In the genomic region with DNA sequence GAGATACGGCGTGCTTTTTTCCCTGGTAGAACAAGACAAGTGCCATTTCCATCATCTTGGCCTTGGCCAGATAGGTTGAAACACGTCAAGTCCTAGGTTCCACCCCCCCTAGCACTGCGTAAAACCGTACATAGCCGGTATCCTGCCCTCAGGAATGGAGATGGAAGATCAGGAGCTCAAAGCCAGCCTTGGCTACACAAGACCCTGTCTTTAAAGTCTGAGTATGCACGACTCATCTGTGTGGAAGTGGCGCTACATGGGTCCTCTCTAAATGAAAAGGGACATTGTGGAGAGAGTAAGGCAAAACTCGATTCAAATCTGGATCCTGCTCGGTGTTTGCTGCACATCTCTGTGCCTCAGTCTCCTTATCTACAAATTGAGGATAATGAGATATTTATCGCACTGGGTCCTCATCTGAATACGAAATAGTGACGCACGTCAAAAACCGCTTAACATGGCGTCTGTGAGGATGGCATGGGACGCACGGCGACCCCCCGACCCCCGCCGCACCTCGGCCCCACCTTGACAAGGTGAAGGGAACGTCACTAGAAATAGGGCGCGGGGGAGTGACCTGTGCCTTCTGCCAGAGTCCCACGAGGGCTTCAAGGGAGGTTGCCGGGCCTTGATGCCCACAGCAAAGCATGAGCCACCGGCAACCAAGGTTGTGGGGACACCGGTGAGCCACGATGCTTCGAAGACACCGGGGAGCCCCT, we compare ENCODE assay signal across 8 mouse cellular contexts. TPM values are rescaled to one million over a fixed set of nuclear protein-coding genes. Genes with fewer than 3 reads are reported as not detected.
DNase-seq lines count a peak whose midpoint lies in the region; ATAC-seq and TF ChIP-seq lines count a peak whose summit lies in the region.

No protein-coding gene starts in this region.

- TF ChIP-seq POLR2A in liver, adult 2 months (IDR thresholded peaks at IDR 0.05; ENCODE audit: extremely low read depth, insufficient read depth, low read length) = no peak
- no peak for TF ChIP-seq POLR2A in cortical plate, adult 2 months (IDR thresholded peaks at IDR 0.05; ENCODE audit: extremely low read depth, insufficient read depth, low read length)

- no peaks in the 10 kb centered on the region for H3K27me3 ChIP-seq in liver, adult 2 months (ENCODE audit: control insufficient read depth, insufficient read depth, low read length)
- H3K27me3 ChIP-seq in hindbrain, embryonic 10.5 days (ENCODE audit: insufficient read depth, poor library complexity, severe bottlenecking) = no peaks in the 10 kb centered on the region

- H3K4me1 ChIP-seq in liver, adult 2 months (ENCODE audit: control insufficient read depth, insufficient read depth, low read length) = peaks cover 14% of the 10 kb centered on the region
- peaks cover 10% of the 10 kb centered on the region for H3K4me1 ChIP-seq in cortical plate, adult 2 months (ENCODE audit: control insufficient read depth, insufficient read depth, low read length)
- H3K4me1 ChIP-seq in hindbrain, embryonic 10.5 days (replicated peaks) = peaks cover 35% of the 10 kb centered on the region

- peak overlapping the region; percentile 52 for H3K27ac ChIP-seq in liver, adult 2 months (replicated peaks; ENCODE audit: insufficient read depth, low read depth, low read length)
- peak overlapping the region; percentile 43 for H3K27ac ChIP-seq in cortical plate, adult 2 months (ENCODE audit: insufficient read depth, low read length)
- peak overlapping the region; percentile 91 for H3K27ac ChIP-seq in hindbrain, embryonic 10.5 days

- no peak for TF ChIP-seq CTCF in liver, adult 2 months (IDR thresholded peaks at IDR 0.05; ENCODE audit: low read depth, low read length)
- no peak for TF ChIP-seq CTCF in cortical plate, adult 2 months (IDR thresholded peaks at IDR 0.05; ENCODE audit: extremely low read depth, insufficient read depth, low read length)

- H3K36me3 ChIP-seq in liver, adult 2 months (ENCODE audit: control insufficient read depth, insufficient read depth, low read length) = peaks cover 6% of the 10 kb centered on the region; the same call in 1 of the 2 replicates
- peaks cover 30% of the 10 kb centered on the region for H3K36me3 ChIP-seq in hindbrain, embryonic 10.5 days

- 6% methylated on average over 33 of the region's 33 CpGs for WGBS in liver, adult 2 months
- 11% methylated on average over 33 of the region's 33 CpGs for WGBS in hindbrain, embryonic 10.5 days

- H3K79me2 ChIP-seq in liver, adult 2 months (ENCODE audit: control insufficient read depth, insufficient read depth, low read length) = peaks cover 15% of the 10 kb centered on the region; the same call in 1 of the 2 replicates

- no peak for DNase-seq in liver, adult 2 months (ENCODE audit: extremely low read depth, low read depth, low spot score)
- DNase-seq in liver = no peak
- no peak for DNase-seq in hindbrain, embryonic 10.5 days (ENCODE audit: low spot score)
- no peak for DNase-seq in testis, postnatal 14 days (ENCODE audit: low spot score)
- no peak for DNase-seq in adrenal gland, postnatal 4 days (ENCODE audit: low spot score in 2 of 2)
- no peak for DNase-seq in adrenal gland, adult 8-10 months

- H3K4me3 ChIP-seq in liver, adult 2 months (ENCODE audit: insufficient read depth, low read depth, low read length) = peak overlapping the region; percentile 96
- H3K4me3 ChIP-seq in cortical plate, adult 2 months (ENCODE audit: insufficient read depth, low read length) = peak overlapping the region; percentile 84
- H3K4me3 ChIP-seq in hindbrain, embryonic 10.5 days = peak overlapping the region; percentile 96

- H3K9ac ChIP-seq in liver, adult 2 months (ENCODE audit: low read depth, low read length) = peak overlapping the region; percentile 94

- no peaks in the 10 kb centered on the region for H3K9me3 ChIP-seq in hindbrain, embryonic 10.5 days

- ATAC-seq in megakaryocyte-erythroid progenitor cell, adult 5-6 weeks (replicated peaks; ENCODE audit: low FRiP score, low TSS enrichment, poor library complexity, severe bottlenecking) = peak; percentile 4

RNA-seq across cellular contexts. Expression of gene Ddx24, which starts 0.5 kb away (rescaled TPM):
- 22.8 and 24.4 TPM in 2 replicates for total RNA-seq in liver, adult 2 months (2014; rRNA removed)
- 15.6 and 19.0 TPM in 2 replicates for polyA plus RNA-seq in liver, adult 2 months (2012; rRNA removed)
- 160 and 162 TPM in 2 replicates for polyA plus RNA-seq in cortical plate, adult 2 months (2012; rRNA removed)
- polyA plus RNA-seq in hindbrain, embryonic 10.5 days (2016; fragmentation: Nextera tagmentation; extraction: Ambion mirVana) = 92.6 and 94.6 TPM in 2 replicates
- 89.8 and 108 TPM in 2 replicates for total RNA-seq in megakaryocyte-erythroid progenitor cell, adult 5-6 weeks (2014; fragmentation: Nextera tagmentation)
- total RNA-seq in megakaryocyte-erythroid progenitor cell, adult 5-6 weeks (2017) = 120 and 127 TPM in 2 replicates
- total RNA-seq in adrenal gland, postnatal 4 days (2021) = 100 to 1,000 TPM; 109 to 116 TPM
- 100 to 1,000 TPM; 131 to 169 (median 147) TPM for total RNA-seq in adrenal gland, adult 8-10 months (2022)

RNA-seq across cellular contexts. Expression of gene Ifi27, which starts 8.8 kb away (rescaled TPM):
- total RNA-seq in liver, adult 2 months (2014; rRNA removed) = 126 and 149 TPM in 2 replicates
- 157 and 288 TPM in 2 replicates for polyA plus RNA-seq in liver, adult 2 months (2012; rRNA removed)
- 88.3 and 110 TPM in 2 replicates for polyA plus RNA-seq in cortical plate, adult 2 months (2012; rRNA removed)
- polyA plus RNA-seq in hindbrain, embryonic 10.5 days (2016; fragmentation: Nextera tagmentation; extraction: Ambion mirVana) = 0.60 and 1.7 TPM in 2 replicates
- 59.7 and 125 TPM in 2 replicates for total RNA-seq in megakaryocyte-erythroid progenitor cell, adult 5-6 weeks (2014; fragmentation: Nextera tagmentation)
- 38.8 and 40.3 TPM in 2 replicates for total RNA-seq in megakaryocyte-erythroid progenitor cell, adult 5-6 weeks (2017)
- total RNA-seq in adrenal gland, postnatal 4 days (2021) = 100 to 1,000 TPM; 377 to 414 TPM
- 1,000 to 10,000 TPM; 1,094 to 1,254 (median 1,159) TPM for total RNA-seq in adrenal gland, adult 8-10 months (2022)

RNA-seq across cellular contexts. Expression of gene 9330161L09Rik, which starts 17.6 kb away (rescaled TPM):
- total RNA-seq in liver, adult 2 months (2014; rRNA removed) = 0.13 and 0.46 TPM in 2 replicates
- 0.20 TPM in 1 of 2 replicates, not detected in the other for polyA plus RNA-seq in liver, adult 2 months (2012; rRNA removed)
- polyA plus RNA-seq in cortical plate, adult 2 months (2012; rRNA removed) = 0.85 and 1.3 TPM in 2 replicates
- polyA plus RNA-seq in hindbrain, embryonic 10.5 days (2016; fragmentation: Nextera tagmentation; extraction: Ambion mirVana) = 0.76 TPM in 1 of 2 replicates, not detected in the other
- 2.7 and 3.8 TPM in 2 replicates for total RNA-seq in megakaryocyte-erythroid progenitor cell, adult 5-6 weeks (2014; fragmentation: Nextera tagmentation)
- 0.94 and 2.7 TPM in 2 replicates for total RNA-seq in megakaryocyte-erythroid progenitor cell, adult 5-6 weeks (2017)
- 1 to 10 TPM; 2.6 to 3.0 TPM for total RNA-seq in adrenal gland, postnatal 4 days (2021)
- 1 to 10 TPM in 3 of 4 experiments, under 1 TPM in 1; 0.99 to 3.4 (median 2.1) TPM for total RNA-seq in adrenal gland, adult 8-10 months (2022)

RNA-seq across cellular contexts. Expression of gene Ifi27l2a, which starts 18.3 kb away (rescaled TPM):
- total RNA-seq in liver, adult 2 months (2014; rRNA removed) = 38.3 and 72.7 TPM in 2 replicates
- polyA plus RNA-seq in liver, adult 2 months (2012; rRNA removed) = 28.5 and 68.1 TPM in 2 replicates
- 4.7 and 13.2 TPM in 2 replicates for polyA plus RNA-seq in cortical plate, adult 2 months (2012; rRNA removed)
- 0.54 and 1.9 TPM in 2 replicates for polyA plus RNA-seq in hindbrain, embryonic 10.5 days (2016; fragmentation: Nextera tagmentation; extraction: Ambion mirVana)
- 11.1 and 12.0 TPM in 2 replicates for total RNA-seq in megakaryocyte-erythroid progenitor cell, adult 5-6 weeks (2014; fragmentation: Nextera tagmentation)
- total RNA-seq in megakaryocyte-erythroid progenitor cell, adult 5-6 weeks (2017) = 2.9 and 11.7 TPM in 2 replicates
- 10 to 100 TPM; 10.1 to 11.7 TPM for total RNA-seq in adrenal gland, postnatal 4 days (2021)
- 100 to 1,000 TPM; 264 to 566 (median 340) TPM for total RNA-seq in adrenal gland, adult 8-10 months (2022)

RNA-seq across cellular contexts. Expression of gene Ifi27l2b, which starts 31.9 kb away (rescaled TPM):
- 6.3 and 10.0 TPM in 2 replicates for total RNA-seq in liver, adult 2 months (2014; rRNA removed)
- 2.7 and 7.4 TPM in 2 replicates for polyA plus RNA-seq in liver, adult 2 months (2012; rRNA removed)
- polyA plus RNA-seq in cortical plate, adult 2 months (2012; rRNA removed) = 0.13 TPM in 1 of 2 replicates, not detected in the other
- polyA plus RNA-seq in hindbrain, embryonic 10.5 days (2016; fragmentation: Nextera tagmentation; extraction: Ambion mirVana) = not detected in 2 replicates
- total RNA-seq in megakaryocyte-erythroid progenitor cell, adult 5-6 weeks (2014; fragmentation: Nextera tagmentation) = not detected in 2 replicates
- not detected in 2 replicates for total RNA-seq in megakaryocyte-erythroid progenitor cell, adult 5-6 weeks (2017)
- total RNA-seq in adrenal gland, postnatal 4 days (2021) = not detected
- total RNA-seq in adrenal gland, adult 8-10 months (2022) = not detected
